Mouse (Mus musculus): ENCODE data around the gene Fasn. TPM values are rescaled to one million over a fixed set of nuclear protein-coding genes. Genes with fewer than 3 reads are reported as not detected.

The Fasn gene
- polyA plus RNA-seq, 1 experiment from 2014 or later = 19.9 TPM

DNA sequence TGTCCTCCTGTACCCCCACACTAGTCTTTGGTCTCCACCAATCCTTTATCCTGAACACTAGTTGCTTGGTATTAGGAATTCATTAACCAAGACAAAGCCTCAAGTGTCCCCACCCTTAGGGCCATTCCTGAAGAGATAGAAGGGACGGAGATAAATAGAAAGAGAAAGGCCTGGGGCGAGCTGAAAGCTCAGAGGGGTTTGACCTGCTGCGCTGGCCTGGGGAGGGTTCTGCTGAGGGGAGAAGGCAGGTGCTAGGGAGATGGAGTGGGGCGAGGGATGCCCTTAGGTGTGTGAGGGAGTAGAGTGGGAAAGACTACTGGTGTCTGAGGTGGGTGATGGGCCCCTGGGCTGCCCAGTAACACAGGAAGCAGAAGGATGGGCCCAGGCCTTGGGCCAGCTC lies 29.4 kb upstream of the Fasn start:
- Histone ChIP-seq H3K9ac (ENCODE audit: low read depth, low read length) (no peak overlapping the region), H3K9me3 (replicated peaks; ENCODE audit: low read length) (no peaks in the 10 kb centered on the region), H3K4me1 (replicated peaks; ENCODE audit: insufficient read depth, low read length) (peaks cover 18% of the 10 kb centered on the region), H3K27me3 (ENCODE audit: insufficient read depth, low read length) (no peaks in the 10 kb centered on the region), H3K4me2 (ENCODE audit: low read length) (no peak overlapping the region), H3K36me3 (ENCODE audit: insufficient read depth, low read length) (0 out of 2 replicates have a peak, but pooled peaks cover 2% of the 10 kb centered on the region), H3K4me3 (replicated peaks; ENCODE audit: low read depth, low read length) (no peak overlapping the region), H3K27ac (0 out of 2 replicates have a peak overlapping the region, but pooled peaks have one; percentile 48)
- WGBS = 80% methylated on average over 4 of the region's 4 CpGs
- no peak for TF ChIP-seq CTCF (IDR thresholded peaks at IDR 0.05; ENCODE audit: low read depth)
- DNase-seq (ENCODE audit: low spot score) = no peak
- no peak for ATAC-seq (replicated peaks; ENCODE audit: low FRiP score, low read depth)

- H3K9ac ChIP-seq (ENCODE audit: low read depth, low read length) = no peak overlapping the region
- H3K27me3 ChIP-seq (ENCODE audit: insufficient read depth, low read length) = no peaks in the 10 kb centered on the region
- ATAC-seq (replicated peaks; ENCODE audit: low FRiP score, low read depth) (no peak), DNase-seq (ENCODE audit: low spot score) (no peak)
- H3K36me3 ChIP-seq (ENCODE audit: insufficient read depth, low read length) = 0 out of 2 replicates have a peak, but pooled peaks cover under 1% of the 10 kb centered on the region
- TF ChIP-seq CTCF (IDR thresholded peaks at IDR 0.05; ENCODE audit: low read depth) = no peak
- H3K9me3 ChIP-seq (replicated peaks; ENCODE audit: low read length) = no peaks in the 10 kb centered on the region
- H3K27ac ChIP-seq = peak overlapping the region; percentile 80
- WGBS = 98% methylated on average over 4 of the region's 4 CpGs
- no peak overlapping the region for H3K4me3 ChIP-seq (replicated peaks; ENCODE audit: low read depth, low read length)
- H3K4me2 ChIP-seq (ENCODE audit: low read length) = no peak overlapping the region
- H3K4me1 ChIP-seq (replicated peaks; ENCODE audit: insufficient read depth, low read length) = peaks cover 18% of the 10 kb centered on the region
These were observed 28.8 kb upstream of the Fasn start for GRCm38 (mm10) chr11:120853158-120853557.

DNA sequence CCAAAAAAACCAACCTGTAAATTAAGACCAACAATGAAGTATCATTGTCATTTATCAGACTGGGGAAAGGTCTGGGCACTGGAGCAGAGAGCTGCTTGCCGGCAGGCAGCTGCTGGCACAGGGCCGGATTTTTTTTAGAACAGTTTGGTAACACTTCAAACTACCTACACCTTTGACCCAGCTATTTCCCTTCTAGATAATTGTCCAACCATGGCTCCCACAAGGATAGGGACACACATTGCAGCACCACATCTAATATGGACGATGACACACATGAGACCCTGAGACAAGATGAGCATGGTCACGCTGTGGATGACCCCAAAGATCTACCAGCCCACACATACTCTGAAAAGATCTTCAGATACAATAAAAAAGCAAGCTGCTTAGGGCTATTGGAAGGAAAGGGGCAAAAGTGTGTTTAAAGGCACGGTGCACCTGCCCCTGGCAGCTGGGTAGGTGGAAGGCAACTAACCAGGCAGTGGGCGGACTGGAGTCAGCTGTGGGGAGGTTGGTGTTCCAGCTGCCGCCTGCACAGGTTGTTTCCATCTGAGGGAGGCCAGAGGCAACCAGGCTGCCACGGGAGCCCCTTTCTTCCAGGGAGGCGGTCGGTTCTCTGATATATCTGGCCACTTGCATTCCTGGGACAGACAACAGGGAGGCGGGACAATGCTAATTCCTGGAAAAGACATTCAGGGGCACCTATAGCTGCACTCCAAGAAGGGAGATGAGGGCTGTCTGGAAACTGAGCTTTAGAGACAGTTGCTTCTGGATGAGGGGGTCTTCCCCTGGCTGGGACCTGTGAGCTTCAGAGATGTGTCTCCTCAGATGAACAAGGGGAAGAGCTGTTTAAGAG lies 28.0 kb upstream of the Fasn start:
- H3K9ac ChIP-seq (ENCODE audit: low read depth, low read length) = no peak overlapping the region
- WGBS = 30% methylated on average over 11 of the region's 11 CpGs
- no peaks in the 10 kb centered on the region for H3K36me3 ChIP-seq (ENCODE audit: insufficient read depth, low read length)
- H3K27ac ChIP-seq = peak overlapping the region; percentile 80
- no peaks in the 10 kb centered on the region for H3K27me3 ChIP-seq (ENCODE audit: insufficient read depth, low read length)
- H3K4me1 ChIP-seq (replicated peaks; ENCODE audit: insufficient read depth, low read length) = peaks cover 18% of the 10 kb centered on the region
- DNase-seq (ENCODE audit: low spot score) (peak; percentile 69), ATAC-seq (replicated peaks; ENCODE audit: low FRiP score, low read depth) (no peak; the same call in 1 of the 2 replicates)
- no peak overlapping the region for H3K4me3 ChIP-seq (replicated peaks; ENCODE audit: low read depth, low read length)
- no peak overlapping the region for H3K4me2 ChIP-seq (ENCODE audit: low read length)
- no peak for TF ChIP-seq CTCF (IDR thresholded peaks at IDR 0.05; ENCODE audit: low read depth)
- no peaks in the 10 kb centered on the region for H3K9me3 ChIP-seq (replicated peaks; ENCODE audit: low read length)

DNA sequence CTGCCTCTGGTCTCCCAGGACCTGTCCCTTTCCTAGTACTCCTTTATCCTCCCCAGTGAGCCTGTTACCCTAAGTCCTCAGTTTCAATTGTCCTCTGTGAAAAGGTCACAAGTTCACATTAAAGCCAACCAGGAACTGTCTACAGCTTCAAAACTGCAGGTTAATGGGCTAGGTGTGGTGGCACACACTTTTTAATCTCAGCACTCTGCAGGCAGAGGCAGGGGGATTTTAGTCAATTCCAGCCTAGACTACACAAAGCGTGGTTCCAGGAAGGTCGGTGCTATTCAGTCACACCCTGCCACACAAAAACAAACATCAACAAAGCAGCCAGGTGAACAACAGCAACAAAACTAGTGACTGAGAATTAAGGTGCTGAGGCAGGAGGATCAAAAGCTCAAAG lies 27.2 kb upstream of the Fasn start:
- no peaks in the 10 kb centered on the region for H3K9me3 ChIP-seq (replicated peaks; ENCODE audit: low read length)
- no peak overlapping the region for H3K4me2 ChIP-seq (ENCODE audit: low read length)
- ATAC-seq (replicated peaks; ENCODE audit: low FRiP score, low read depth) (no peak), DNase-seq (ENCODE audit: low spot score) (no peak)
- 42% methylated on average over 2 of the region's 2 CpGs for WGBS
- no peaks in the 10 kb centered on the region for H3K36me3 ChIP-seq (ENCODE audit: insufficient read depth, low read length)
- no peak overlapping the region for H3K9ac ChIP-seq (ENCODE audit: low read depth, low read length)
- peak overlapping the region; percentile 80; the same call in 1 of the 2 replicates for H3K27ac ChIP-seq
- H3K4me1 ChIP-seq (replicated peaks; ENCODE audit: insufficient read depth, low read length) = peaks cover 18% of the 10 kb centered on the region
- H3K4me3 ChIP-seq (replicated peaks; ENCODE audit: low read depth, low read length) = no peak overlapping the region
- TF ChIP-seq CTCF (IDR thresholded peaks at IDR 0.05; ENCODE audit: low read depth) = no peak
- no peaks in the 10 kb centered on the region for H3K27me3 ChIP-seq (ENCODE audit: insufficient read depth, low read length)

- no peak for ATAC-seq (replicated peaks; ENCODE audit: low FRiP score, low read depth)
- H3K4me3 ChIP-seq (replicated peaks; ENCODE audit: low read depth, low read length) = no peak overlapping the region
- H3K27me3 ChIP-seq (ENCODE audit: insufficient read depth, low read length) = no peaks in the 10 kb centered on the region
- H3K9ac ChIP-seq (ENCODE audit: low read depth, low read length) = no peak overlapping the region
- peaks cover 18% of the 10 kb centered on the region for H3K4me1 ChIP-seq (replicated peaks; ENCODE audit: insufficient read depth, low read length)
- H3K4me2 ChIP-seq (ENCODE audit: low read length) = no peak overlapping the region
- peak; percentile 41 for DNase-seq (ENCODE audit: low spot score)
- no peaks in the 10 kb centered on the region for H3K36me3 ChIP-seq (ENCODE audit: insufficient read depth, low read length)
- H3K27ac ChIP-seq = peak overlapping the region; percentile 80; the same call in 1 of the 2 replicates
- no peaks in the 10 kb centered on the region for H3K9me3 ChIP-seq (replicated peaks; ENCODE audit: low read length)
- WGBS = 48% methylated on average over 1 of the region's 1 CpGs
- TF ChIP-seq CTCF (IDR thresholded peaks at IDR 0.05; ENCODE audit: low read depth) = no peak
These were observed 26.8 kb upstream of the Fasn start for GRCm38 (mm10) chr11:120851132-120851531.

GRCm38 (mm10) chr11:120850331-120851030 lies 26.1 kb upstream of the Fasn start:
- Histone ChIP-seq H3K9ac (ENCODE audit: low read depth, low read length) (no peak overlapping the region), H3K27ac (peak overlapping the region; percentile 26; the same call in 1 of the 2 replicates), H3K36me3 (ENCODE audit: insufficient read depth, low read length) (no peaks in the 10 kb centered on the region), H3K4me3 (replicated peaks; ENCODE audit: low read depth, low read length) (no peak overlapping the region), H3K9me3 (replicated peaks; ENCODE audit: low read length) (no peaks in the 10 kb centered on the region), H3K27me3 (ENCODE audit: insufficient read depth, low read length) (no peaks in the 10 kb centered on the region), H3K4me1 (replicated peaks; ENCODE audit: insufficient read depth, low read length) (peaks cover 18% of the 10 kb centered on the region), H3K4me2 (ENCODE audit: low read length) (no peak overlapping the region)
- ATAC-seq (replicated peaks; ENCODE audit: low FRiP score, low read depth) (0 out of 2 replicates have a peak, but pooled peaks have one; percentile 55), DNase-seq (ENCODE audit: low spot score) (peak; percentile 60)
- WGBS = 42% methylated on average over 2 of the region's 2 CpGs
- no peak for TF ChIP-seq CTCF (IDR thresholded peaks at IDR 0.05; ENCODE audit: low read depth)

Data from kidney, postnatal 0 days (tissue).